Mouse (Mus musculus): ENCODE data around the gene Gm5105.

- no peak for TF ChIP-seq POLR2A (IDR thresholded peaks at IDR 0.05; ENCODE audit: low read depth, low read length)
- no peak for TF ChIP-seq CTCF (IDR thresholded peaks at IDR 0.05; ENCODE audit: borderline replicate concordance, insufficient read depth, low read length)
These were observed 46.9 kb upstream of the Gm5105 start for GRCm38 (mm10) chr3:138114106-138114505.
